In genomic region chr12:40873267-40873666, GRCm38 (mm10) we compare ENCODE assay signal across 6 mouse cellular contexts.
A peak's percentile ranks its signal among the peaks of the same experiment; 100 is the strongest.
DNase-seq lines count a peak whose midpoint lies in the region; ATAC-seq and TF ChIP-seq lines count a peak whose summit lies in the region.
"Not testable (repeated sequence)": the region's sequence is repeated elsewhere in the genome, so short reads cannot be mapped to it uniquely, and the experiment has no call there.

No protein-coding gene starts in this region.

- POLR2A ChIA-PET in Patski (lab: Charles Lee) = not testable (repeated sequence)

- peak; percentile 71 for DNase-seq in Muller cell, postnatal 12 days (ENCODE audit: inconsistent ontology term)
- not testable (repeated sequence) for DNase-seq in Patski (ENCODE audit: low read depth, low spot score); liver, embryonic 13.5 days
- DNase-seq in heart, adult 11 months = peak; percentile 9
- DNase-seq in liver, adult 2 months (ENCODE audit: extremely low read depth, low read depth, low spot score) = peak; percentile 41

- not testable (repeated sequence) for TF ChIP-seq POLR2A in liver, adult 2 months (IDR thresholded peaks at IDR 0.05; ENCODE audit: extremely low read depth, insufficient read depth, low read length)

- 52% methylated on average over 7 of the region's 7 CpGs for WGBS in liver, adult 2 months
- 73% methylated on average over 7 of the region's 7 CpGs for WGBS in liver, embryonic 13.5 days (ENCODE audit: insufficient replicate concordance)
- WGBS in liver, embryonic 16.5 days (ENCODE audit: insufficient replicate concordance) = 74% methylated on average over 7 of the region's 7 CpGs

- H3K36me3 ChIP-seq in liver, adult 2 months (ENCODE audit: control insufficient read depth, insufficient read depth, low read length); liver, embryonic 13.5 days; liver, embryonic 16.5 days (ENCODE audit: control insufficient read depth, insufficient read depth): not testable (repeated sequence)

- H3K27me3 ChIP-seq in Patski; liver, adult 2 months (ENCODE audit: control insufficient read depth, insufficient read depth, low read length); liver, embryonic 13.5 days; liver, embryonic 16.5 days (ENCODE audit: control insufficient read depth, insufficient read depth, low read depth, low read length): not testable (repeated sequence)

- H3K27ac ChIP-seq in liver, adult 2 months (replicated peaks; ENCODE audit: insufficient read depth, low read depth, low read length); liver, embryonic 16.5 days (ENCODE audit: low read length): not testable (repeated sequence)
- peak overlapping the region; percentile 15; the same call in 1 of the 2 replicates for H3K27ac ChIP-seq in liver, embryonic 13.5 days

- CTCF ChIA-PET in Patski (lab: Charles Lee) = interaction anchor here (1.5 kb wide), 1 partner anchor 16 kb away, joined by 3 read pairs; no protein-coding TSS in a partner anchor

- not testable (repeated sequence) for H3K4me3 ChIP-seq in liver, adult 2 months (ENCODE audit: insufficient read depth, low read depth, low read length); liver, embryonic 13.5 days (replicated peaks); liver, embryonic 16.5 days (ENCODE audit: low read depth, low read length)

- H3K79me2 ChIP-seq in liver, adult 2 months (ENCODE audit: control insufficient read depth, insufficient read depth, low read length) = not testable (repeated sequence)

- not testable (repeated sequence) for H3K4me2 ChIP-seq in liver, embryonic 13.5 days; liver, embryonic 16.5 days (ENCODE audit: low read depth, low read length)

- H3K9me3 ChIP-seq in liver, embryonic 13.5 days (replicated peaks); liver, embryonic 16.5 days (replicated peaks; ENCODE audit: control insufficient read depth, low read length): not testable (repeated sequence)

- not testable (repeated sequence) for H3K9ac ChIP-seq in liver, adult 2 months (ENCODE audit: low read depth, low read length); liver, embryonic 13.5 days; liver, embryonic 16.5 days (ENCODE audit: low read depth, low read length)

- peak; percentile 39 for ATAC-seq in Patski
- 0 out of 2 replicates have a peak, but pooled peaks have one; percentile 56 for ATAC-seq in liver, embryonic 13.5 days (ENCODE audit: low read depth)
- peak; percentile 54; the same call in 1 of the 2 replicates for ATAC-seq in liver, embryonic 16.5 days (ENCODE audit: low read depth)

- TF ChIP-seq CTCF in Patski (IDR thresholded peaks at IDR 0.05); liver, adult 2 months (IDR thresholded peaks at IDR 0.05; ENCODE audit: low read depth, low read length): not testable (repeated sequence)

- not testable (repeated sequence) for H3K4me1 ChIP-seq in liver, adult 2 months (ENCODE audit: control insufficient read depth, insufficient read depth, low read length); liver, embryonic 16.5 days (ENCODE audit: control insufficient read depth, low read depth, low read length)
- peaks cover 20% of the 10 kb centered on the region for H3K4me1 ChIP-seq in liver, embryonic 13.5 days (replicated peaks)

- in situ Hi-C loops in Patski (cut with MboI; ENCODE audit: low pct_unique_long_range_greater_than_20kb) = not testable (repeated sequence)
